Mouse (Mus musculus) kidney, embryonic 16.5 days (tissue): Measurements from ENCODE around the gene Adcy1. TPM values are rescaled to one million over a fixed set of nuclear protein-coding genes. Genes with fewer than 3 reads are reported as not detected.

Experiments used
- ATAC-seq: fragments of 200-750 bp; cut with Nextera tagmentation; 2 replicates; pipeline ENCODE4 v1.8.0; 2017; ENCODE audit warnings: moderate TSS enrichment; ENCODE audit not compliant: low FRiP score, low TSS enrichment
- H3K27ac ChIP-seq: fragments of 300-500 bp; sonication (generic); 2 replicates; pipeline ENCODE4 v1.5.1; 2014; ENCODE audit warnings: low read length
- H3K27me3 ChIP-seq: fragments of 300-500 bp; sonication (generic); 2 replicates; pipeline ENCODE4 v1.6.1; 2014; ENCODE audit warnings: low read length, control low read depth, mixed read lengths; ENCODE audit not compliant: insufficient read depth
- H3K36me3 ChIP-seq: fragments of 300-500 bp; sonication (generic); 2 replicates; pipeline ENCODE4 v1.6.1; 2014; ENCODE audit warnings: low read length, control low read depth, mixed read lengths; ENCODE audit not compliant: insufficient read depth
- H3K4me1 ChIP-seq: fragments of 300-500 bp; sonication (generic); 2 replicates; pipeline ENCODE4 v1.6.1; 2014; ENCODE audit warnings: low read length, control low read depth, mixed read lengths; ENCODE audit not compliant: insufficient read depth
- H3K4me2 ChIP-seq: fragments of 300-500 bp; sonication (generic); replicated peaks from 2 replicates; pipeline ENCODE4 v1.6.1; 2014; ENCODE audit warnings: low read depth, low read length
- H3K4me3 ChIP-seq: fragments of 300-500 bp; sonication (generic); 2 replicates; pipeline ENCODE4 v1.5.1; 2014; ENCODE audit warnings: mild to moderate bottlenecking, low read length
- H3K9ac ChIP-seq: fragments of 300-500 bp; sonication (generic); replicated peaks from 2 replicates; pipeline ENCODE4 v1.6.1; 2014; ENCODE audit warnings: low read length
- H3K9me3 ChIP-seq: fragments of 300-500 bp; sonication (generic); 2 replicates; pipeline ENCODE4 v1.6.1; 2016; ENCODE audit warnings: low read length, control low read depth
- WGBS: fragments of 180-500 bp; shearing (Covaris S2); extraction: QIAGEN DNeasy Blood & Tissue Kit; methylation state at CpG from one replicate; pipeline ENCODE4 v1.1.7; 2014; 5-methylcytosine and 5-hydroxymethylcytosine counted together
- polyA plus RNA-seq: library from polyadenylated mRNA; unstranded; fragments of >200 nt; fragmentation: Nextera tagmentation; extraction: Ambion mirVana; gene quantifications from 2 replicates; pipeline ENCODE4 v1.2.1, GENCODE M21; 2015

Gene Adcy1
- polyA plus RNA-seq, 1 experiment from 2014 or later: 1.6 TPM

- no peak overlapping the region for H3K9ac ChIP-seq
- H3K4me2 ChIP-seq: no peak overlapping the region
- H3K9me3 ChIP-seq: no peaks in the 10 kb centered on the region
- H3K4me1 ChIP-seq: no peaks in the 10 kb centered on the region
- no peak overlapping the region for H3K27ac ChIP-seq
- H3K27me3 ChIP-seq: no peaks in the 10 kb centered on the region
- no peaks in the 10 kb centered on the region for H3K36me3 ChIP-seq
- ATAC-seq: no peak
- 65% methylated on average over 8 of the region's 8 CpGs for WGBS
- H3K4me3 ChIP-seq: no peak overlapping the region
Observed at GRCm38 (mm10) chr11:7129319-7130051, 66.2 kb downstream of the Adcy1 start.

- Histone ChIP-seq H3K36me3 (no peaks in the 10 kb centered on the region), H3K4me3 (no peak overlapping the region), H3K4me1 (no peaks in the 10 kb centered on the region), H3K27me3 (no peaks in the 10 kb centered on the region), H3K27ac (no peak overlapping the region), H3K9me3 (no peaks in the 10 kb centered on the region), H3K4me2 (no peak overlapping the region), H3K9ac (no peak overlapping the region)
- 88% methylated on average over 7 of the region's 7 CpGs for WGBS
- no peak for ATAC-seq
Observed at GRCm38 (mm10) chr11:7132736-7133387, 69.6 kb downstream of the Adcy1 start.

- no peaks in the 10 kb centered on the region for H3K36me3 ChIP-seq
- no peaks in the 10 kb centered on the region for H3K27me3 ChIP-seq
- H3K4me1 ChIP-seq: no peaks in the 10 kb centered on the region
- H3K4me2 ChIP-seq: no peak overlapping the region
- H3K9me3 ChIP-seq: no peaks in the 10 kb centered on the region
- ATAC-seq: no peak
- H3K9ac ChIP-seq: no peak overlapping the region
- no peak overlapping the region for H3K4me3 ChIP-seq
- H3K27ac ChIP-seq: no peak overlapping the region
- 86% methylated on average over 5 of the region's 5 CpGs for WGBS
Observed at GRCm38 (mm10) chr11:7133736-7134135, 70.4 kb downstream of the Adcy1 start.

GRCm38 (mm10) chr11:7134319-7134718 is 71.0 kb downstream of the Adcy1 start:
- Histone ChIP-seq H3K4me1 (no peaks in the 10 kb centered on the region), H3K9ac (no peak overlapping the region), H3K27me3 (no peaks in the 10 kb centered on the region), H3K9me3 (no peaks in the 10 kb centered on the region), H3K4me3 (no peak overlapping the region), H3K4me2 (no peak overlapping the region), H3K27ac (no peak overlapping the region), H3K36me3 (no peaks in the 10 kb centered on the region)
- 69% methylated on average over 5 of the region's 5 CpGs for WGBS
- no peak for ATAC-seq

GRCm38 (mm10) chr11:7135301-7135700 is 72.0 kb downstream of the Adcy1 start:
- Histone ChIP-seq H3K4me3 (no peak overlapping the region), H3K4me2 (no peak overlapping the region), H3K27me3 (no peaks in the 10 kb centered on the region), H3K36me3 (no peaks in the 10 kb centered on the region), H3K4me1 (no peaks in the 10 kb centered on the region), H3K9me3 (no peaks in the 10 kb centered on the region), H3K27ac (no peak overlapping the region), H3K9ac (no peak overlapping the region)
- 59% methylated on average over 6 of the region's 6 CpGs for WGBS
- ATAC-seq: no peak

GRCm38 (mm10) chr11:7135763-7136162 is 72.5 kb downstream of the Adcy1 start:
- Histone ChIP-seq H3K27me3 (no peaks in the 10 kb centered on the region), H3K27ac (no peak overlapping the region), H3K36me3 (no peaks in the 10 kb centered on the region), H3K4me1 (no peaks in the 10 kb centered on the region), H3K9me3 (no peaks in the 10 kb centered on the region), H3K4me3 (no peak overlapping the region), H3K4me2 (no peak overlapping the region), H3K9ac (no peak overlapping the region)
- no peak for ATAC-seq
- 74% methylated on average over 9 of the region's 9 CpGs for WGBS

GRCm38 (mm10) chr11:7136246-7136855 is 73.1 kb downstream of the Adcy1 start:
- Histone ChIP-seq H3K9me3 (no peaks in the 10 kb centered on the region), H3K4me3 (no peak overlapping the region), H3K4me1 (no peaks in the 10 kb centered on the region), H3K9ac (no peak overlapping the region), H3K27ac (no peak overlapping the region), H3K4me2 (no peak overlapping the region), H3K27me3 (no peaks in the 10 kb centered on the region), H3K36me3 (no peaks in the 10 kb centered on the region)
- no peak for ATAC-seq
- 94% methylated on average over 5 of the region's 5 CpGs for WGBS

GRCm38 (mm10) chr11:7138370-7138769 is 75.1 kb downstream of the Adcy1 start:
- H3K4me1 ChIP-seq: no peaks in the 10 kb centered on the region
- H3K27me3 ChIP-seq: no peaks in the 10 kb centered on the region
- no peaks in the 10 kb centered on the region for H3K36me3 ChIP-seq
- no peak overlapping the region for H3K4me3 ChIP-seq
- H3K27ac ChIP-seq: no peak overlapping the region
- ATAC-seq: no peak
- H3K9me3 ChIP-seq: no peaks in the 10 kb centered on the region
- WGBS: 88% methylated on average over 8 of the region's 8 CpGs
- no peak overlapping the region for H3K4me2 ChIP-seq
- no peak overlapping the region for H3K9ac ChIP-seq

GRCm38 (mm10) chr11:7140449-7140848 is 77.2 kb downstream of the Adcy1 start:
- WGBS: 90% methylated on average over 3 of the region's 3 CpGs

GRCm38 (mm10) chr11:7142725-7143124 is 79.4 kb downstream of the Adcy1 start:
- no peaks in the 10 kb centered on the region for H3K9me3 ChIP-seq
- H3K4me1 ChIP-seq: no peaks in the 10 kb centered on the region
- H3K4me3 ChIP-seq: no peak overlapping the region

More at GRCm38 (mm10) chr11:7140449-7140848, 77.2 kb downstream of the Adcy1 start:
- no peak overlapping the region for H3K4me3 ChIP-seq
- H3K9me3 ChIP-seq: no peaks in the 10 kb centered on the region
- no peaks in the 10 kb centered on the region for H3K27me3 ChIP-seq
- 0 out of 2 replicates have a peak, but pooled peaks have one; percentile 13 for ATAC-seq
- H3K4me2 ChIP-seq: no peak overlapping the region
- H3K36me3 ChIP-seq: no peaks in the 10 kb centered on the region
- H3K9ac ChIP-seq: no peak overlapping the region
- no peaks in the 10 kb centered on the region for H3K4me1 ChIP-seq
- no peak overlapping the region for H3K27ac ChIP-seq

More at GRCm38 (mm10) chr11:7142725-7143124, 79.4 kb downstream of the Adcy1 start:
- Histone ChIP-seq H3K27me3 (no peaks in the 10 kb centered on the region), H3K36me3 (no peaks in the 10 kb centered on the region), H3K27ac (0 out of 2 replicates have a peak overlapping the region, but pooled peaks have one; percentile 28), H3K9ac (no peak overlapping the region), H3K4me2 (no peak overlapping the region)
- ATAC-seq: peak; percentile 84
- WGBS: 33% methylated on average over 3 of the region's 3 CpGs
